Mouse (Mus musculus): Measurements from ENCODE around the gene Neurog1.

DNA sequence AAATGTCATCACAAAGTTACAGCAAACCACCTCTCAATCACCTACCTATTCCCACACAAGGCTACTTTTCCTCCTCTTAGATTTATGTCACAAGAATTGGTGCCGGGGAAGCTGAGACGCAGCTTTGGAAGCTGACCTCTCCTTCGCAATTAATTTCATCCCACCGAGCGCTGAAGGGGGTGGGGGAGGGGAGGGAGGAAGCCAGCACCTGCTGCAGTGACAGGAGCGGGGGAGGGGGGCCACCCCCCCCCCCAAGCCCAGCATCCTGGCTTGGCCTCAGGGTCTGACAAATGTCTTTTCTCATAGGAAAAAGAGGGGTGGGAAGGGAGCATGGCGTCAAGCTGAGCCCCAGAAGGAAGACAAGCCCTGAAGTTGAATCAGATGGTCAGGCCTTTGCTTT, 23.2 kb downstream of the Neurog1 start:
- TF ChIP-seq CTCF (IDR thresholded peaks at IDR 0.05; ENCODE audit: borderline replicate concordance, insufficient read depth, low read length) (no peak), POLR2A (IDR thresholded peaks at IDR 0.05; ENCODE audit: low read depth, low read length) (no peak)

Data from embryonic fibroblast, embryonic 13.5 days (primary cell).